Mouse (Mus musculus): ENCODE measurements around the gene Sbf2.
"Not testable (repeated sequence)": the region's sequence is repeated elsewhere in the genome, so short reads cannot be mapped to it uniquely, and the experiment has no call there.

The Sbf2 gene

DNA sequence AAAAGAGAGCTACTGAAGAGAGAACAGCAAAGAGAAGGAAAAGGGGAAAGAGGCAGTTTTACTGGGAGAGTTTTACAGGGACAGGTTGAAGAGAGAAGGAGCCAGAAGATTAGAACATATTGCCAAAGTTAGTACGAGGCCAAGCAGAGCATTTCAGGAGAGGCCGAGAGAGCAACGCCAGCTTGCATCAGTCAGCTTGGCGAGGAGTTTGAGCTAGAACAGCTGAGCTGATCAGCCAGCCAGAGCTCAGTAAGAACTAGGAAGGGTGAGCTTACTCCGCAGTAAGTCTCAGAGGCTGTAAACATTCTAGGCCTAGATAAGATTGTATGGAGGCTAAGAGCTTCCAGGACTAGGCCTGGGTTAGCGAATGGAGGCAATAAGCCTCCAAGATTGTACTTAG, 222.1 kb downstream of the Sbf2 start:
- DNase-seq (ENCODE audit: low spot score in 2 of 2) = no peak

- no peak for DNase-seq (ENCODE audit: low spot score in 2 of 2)
Observed at GRCm38 (mm10) chr7:110391632-110392031, 223.1 kb downstream of the Sbf2 start.

GRCm38 (mm10) chr7:110388889-110389288, 225.8 kb downstream of the Sbf2 start:
- DNase-seq (ENCODE audit: low spot score in 2 of 2) = not testable (repeated sequence)

DNA sequence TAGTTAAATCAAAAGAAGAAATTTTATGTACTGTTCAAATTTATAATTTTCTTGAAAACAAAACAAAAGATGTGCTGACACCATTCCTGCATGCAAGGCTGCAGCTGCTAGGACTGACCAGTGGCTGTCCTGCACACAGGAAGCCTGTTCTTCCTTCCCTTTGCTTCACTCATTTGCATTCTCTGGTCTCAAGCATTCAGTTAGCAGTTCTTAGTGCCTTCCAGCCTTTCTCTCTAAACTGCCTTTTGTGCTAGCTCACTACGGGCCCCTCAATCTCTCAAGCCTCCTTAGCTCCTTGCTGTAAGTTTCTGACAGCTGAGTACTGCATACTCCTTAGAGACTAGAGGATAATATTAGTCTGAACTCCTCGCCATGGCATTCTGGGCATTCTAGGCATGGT, 227.2 kb downstream of the Sbf2 start:
- DNase-seq (ENCODE audit: low spot score in 2 of 2) = no peak

- DNase-seq (ENCODE audit: low spot score in 2 of 2) = no peak
Observed at GRCm38 (mm10) chr7:110385482-110385881, 229.2 kb downstream of the Sbf2 start.

DNA sequence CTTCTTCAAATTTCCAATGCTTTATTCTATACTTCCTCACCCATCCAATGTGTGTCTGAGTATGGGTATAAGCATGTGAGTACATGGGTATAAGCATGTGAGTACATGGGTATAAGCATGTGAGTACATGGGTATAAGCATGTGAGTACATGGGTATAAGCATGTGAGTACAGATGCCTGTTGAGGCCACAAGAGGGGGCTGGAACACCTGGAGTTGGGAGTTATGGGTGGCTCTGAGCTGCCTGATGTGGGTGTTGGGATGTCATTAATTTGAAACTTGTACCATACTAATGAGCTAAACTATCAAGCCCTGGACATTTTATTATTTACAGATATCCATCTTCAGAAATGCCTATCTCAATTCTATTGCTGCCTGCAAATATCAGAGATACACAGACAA, 230.4 kb downstream of the Sbf2 start:
- DNase-seq (ENCODE audit: low spot score in 2 of 2) = no peak

DNA sequence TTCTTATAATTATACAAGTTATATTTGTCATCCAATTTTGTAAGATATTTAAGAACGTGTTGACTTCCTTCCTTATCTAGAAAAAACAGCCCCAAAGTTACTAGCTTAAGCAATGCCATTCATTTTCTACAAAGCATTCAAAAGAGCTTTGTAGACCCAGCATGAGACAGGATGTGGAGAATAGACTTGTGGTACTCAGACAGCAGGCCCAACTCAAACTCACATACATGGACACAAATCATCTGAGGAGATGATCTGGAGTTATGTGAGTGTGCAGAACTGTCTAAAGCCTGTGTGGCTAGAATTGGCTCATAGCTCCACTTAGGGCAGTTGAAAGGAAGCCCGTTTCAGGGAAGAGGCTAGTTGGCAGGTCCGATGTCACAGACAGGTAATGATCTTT, 233.1 kb downstream of the Sbf2 start:
- DNase-seq (ENCODE audit: low spot score in 2 of 2) = no peak

DNA sequence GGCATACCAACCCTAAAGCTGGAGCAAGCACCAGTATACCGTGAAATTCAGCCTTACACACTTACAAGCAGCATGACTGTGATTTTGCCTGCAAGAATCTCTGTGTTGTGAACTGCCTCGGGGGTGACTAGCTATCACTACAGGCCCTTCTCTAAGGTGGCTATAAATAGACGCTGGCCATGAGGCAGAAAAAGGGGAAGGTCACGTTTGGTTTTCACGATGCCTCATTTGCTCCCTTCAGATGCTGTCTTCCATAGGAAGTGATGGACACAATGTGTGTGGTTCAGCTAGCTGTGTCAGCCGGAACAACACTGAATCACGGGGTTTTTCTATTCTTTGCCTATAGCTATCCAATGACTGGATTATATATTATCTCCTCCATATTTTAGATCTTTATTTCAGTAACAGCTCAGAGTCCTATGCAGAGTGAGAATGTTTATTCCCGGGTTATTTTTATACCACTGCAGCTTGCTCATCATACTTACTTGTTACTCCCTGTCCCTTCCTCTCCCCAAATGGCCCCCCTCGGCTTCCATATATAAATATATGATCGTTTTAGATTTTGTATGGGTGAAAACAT, 235.3 kb downstream of the Sbf2 start:
- no peak for DNase-seq (ENCODE audit: low spot score in 2 of 2)

DNA sequence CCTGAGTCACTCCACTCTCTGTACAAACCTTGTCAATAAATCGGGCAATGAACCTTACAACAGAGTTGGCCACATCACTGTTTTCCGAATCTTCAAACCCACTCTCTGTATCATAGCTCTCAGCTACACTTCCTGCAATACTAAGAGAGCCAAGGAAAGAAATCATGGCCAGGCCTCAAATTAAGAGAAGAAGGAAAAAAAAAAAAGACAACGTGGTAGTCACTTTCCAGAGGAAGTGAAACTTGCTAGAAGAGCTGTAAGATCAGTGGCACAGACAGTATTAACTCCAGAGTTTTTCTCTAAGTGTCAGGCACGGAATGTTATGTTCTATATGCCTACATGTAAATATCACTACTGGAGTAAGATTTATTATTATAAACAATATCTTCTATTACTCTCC, 242.2 kb downstream of the Sbf2 start:
- no peak for DNase-seq (ENCODE audit: low spot score in 2 of 2)

DNA sequence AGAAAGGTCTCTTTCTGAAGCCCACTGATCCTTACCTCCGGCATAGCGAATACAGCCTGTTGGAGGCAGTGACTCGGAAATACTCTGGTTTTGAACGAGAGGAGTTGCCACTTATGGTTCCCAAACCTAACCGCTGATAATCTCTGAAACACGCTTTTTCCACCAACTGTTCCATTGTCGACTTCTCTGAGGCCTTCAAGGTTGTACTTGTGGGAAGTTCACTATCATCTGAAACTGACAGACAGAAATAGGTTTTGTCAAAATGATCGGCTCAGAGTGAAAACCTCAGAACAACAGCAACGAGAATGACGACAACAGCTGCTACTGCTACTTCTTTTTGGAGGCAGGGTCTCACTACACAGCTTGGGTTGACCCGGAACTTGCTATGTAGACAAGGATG, 252.7 kb downstream of the Sbf2 start:
- DNase-seq (ENCODE audit: low spot score in 2 of 2) = no peak

DNA sequence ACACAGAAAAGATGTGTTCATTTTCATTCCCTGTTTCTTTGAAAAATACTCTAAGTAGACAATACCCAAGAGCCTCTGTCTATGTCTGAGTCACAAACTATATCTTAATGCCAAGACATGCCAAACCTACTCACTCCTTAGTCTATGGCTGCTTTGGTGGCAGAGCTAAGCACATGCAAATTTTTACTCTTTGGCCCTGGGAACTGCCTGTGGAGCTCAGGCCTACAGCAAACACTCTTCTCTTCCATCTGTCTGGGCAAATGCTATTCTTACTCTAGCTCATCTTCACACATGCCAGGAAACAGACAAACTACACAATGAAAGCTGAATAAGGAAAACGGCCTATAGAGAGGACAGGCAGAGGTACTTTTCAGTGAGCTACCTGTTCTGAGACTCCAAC, 253.2 kb downstream of the Sbf2 start:
- DNase-seq (ENCODE audit: low spot score in 2 of 2) = no peak

- DNase-seq (ENCODE audit: low spot score in 2 of 2) = no peak
Observed at GRCm38 (mm10) chr7:110359391-110359790, 255.3 kb downstream of the Sbf2 start.

- no peak for DNase-seq (ENCODE audit: low spot score in 2 of 2)
Observed at GRCm38 (mm10) chr7:110353971-110354370, 260.8 kb downstream of the Sbf2 start.

DNA sequence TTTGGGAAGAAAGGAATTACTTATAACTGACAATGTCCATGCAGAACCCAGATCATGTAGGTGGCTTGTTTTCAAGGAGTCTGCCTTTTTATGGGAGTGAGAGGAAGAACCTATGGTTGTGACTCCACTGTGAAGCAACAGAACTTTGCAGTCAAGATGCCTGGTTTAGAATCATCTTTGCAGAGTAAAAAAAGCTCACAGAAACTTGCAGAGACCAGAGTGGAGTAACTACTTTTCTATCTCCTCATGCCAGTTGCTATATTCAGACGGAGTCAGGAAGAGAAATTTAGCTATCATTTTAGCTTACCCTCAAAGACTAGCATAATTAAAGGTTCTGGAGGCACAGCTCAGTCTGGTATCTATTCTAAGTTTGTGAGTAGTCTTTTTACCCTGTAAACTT, 267.5 kb downstream of the Sbf2 start:
- no peak for DNase-seq (ENCODE audit: low spot score in 2 of 2)

DNA sequence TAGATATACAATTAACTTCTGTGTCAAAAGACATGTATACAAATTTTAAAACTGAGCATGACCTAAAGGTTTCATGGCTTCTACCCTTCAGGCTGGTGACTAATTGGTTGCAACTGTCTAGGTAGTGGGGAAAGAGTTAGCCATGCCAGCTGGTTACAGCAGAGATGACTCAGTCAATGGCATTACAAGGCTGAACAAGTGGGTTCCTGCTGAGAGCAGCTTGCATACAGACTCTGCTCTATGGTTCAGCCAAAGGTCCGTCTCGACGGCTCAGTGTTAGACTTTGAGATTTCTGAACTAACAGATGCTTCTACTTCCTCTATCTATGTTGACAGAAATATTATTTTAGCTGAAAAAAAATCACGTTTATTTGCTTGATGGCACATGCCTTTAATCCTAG, 277.1 kb downstream of the Sbf2 start:
- no peak for DNase-seq (ENCODE audit: low spot score in 2 of 2)

DNA sequence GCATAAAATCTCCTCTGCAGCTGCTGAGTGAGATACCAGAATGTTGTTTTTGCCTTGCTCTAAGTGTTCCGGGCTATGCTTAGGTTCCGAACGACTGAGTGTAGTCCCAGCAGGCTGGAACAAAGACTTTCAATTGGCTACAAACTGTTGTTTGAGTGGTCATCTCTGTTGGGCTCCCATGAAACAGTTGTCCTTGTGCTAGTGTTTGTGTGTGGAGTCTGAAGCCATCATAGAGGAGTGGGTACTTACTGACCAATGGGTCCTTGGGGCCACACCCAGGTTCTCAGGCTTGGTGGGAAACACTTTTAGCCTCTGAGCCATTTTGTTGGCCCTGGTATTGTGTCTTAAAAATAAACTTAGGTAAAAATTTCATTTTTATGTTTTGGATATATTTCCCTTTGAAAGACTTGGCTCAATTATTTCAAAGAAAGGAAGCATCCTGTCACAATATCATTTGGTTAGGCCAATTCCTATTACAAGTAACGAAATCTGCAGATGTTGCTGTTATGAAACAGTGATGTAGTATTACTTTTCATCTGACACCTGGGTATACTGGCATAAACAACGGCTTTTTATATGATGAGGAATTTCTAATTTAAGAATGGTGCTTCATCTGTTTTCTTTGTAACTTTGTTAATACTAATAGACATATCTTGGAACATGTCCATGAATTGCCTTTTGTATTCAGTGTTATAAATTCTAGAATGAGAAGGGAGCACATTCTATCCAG, 289.2 kb downstream of the Sbf2 start:
- DNase-seq (ENCODE audit: low spot score in 2 of 2) = no peak

GRCm38 (mm10) chr7:110324852-110325251, 289.9 kb downstream of the Sbf2 start:
- DNase-seq (ENCODE audit: low spot score in 2 of 2) = no peak

DNA sequence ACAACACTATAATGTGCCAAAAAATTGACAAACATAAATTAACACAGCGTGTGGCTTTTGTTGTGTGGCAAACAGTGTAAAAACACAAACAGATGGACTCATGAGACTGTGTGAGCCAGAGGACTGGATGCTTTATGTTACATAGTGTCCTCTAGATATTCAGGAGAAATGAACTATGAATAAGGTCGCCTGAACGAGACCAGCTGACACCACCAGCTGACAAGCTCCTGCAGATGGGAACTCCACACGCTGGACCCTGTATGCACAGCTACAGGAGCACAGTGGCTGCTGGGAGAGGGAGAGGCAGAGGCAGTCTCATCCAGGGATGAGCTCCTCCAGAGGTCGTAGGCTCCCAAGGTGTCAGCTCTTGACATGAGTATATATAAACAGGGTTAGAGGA, 293.6 kb downstream of the Sbf2 start:
- no peak for DNase-seq (ENCODE audit: low spot score in 2 of 2)

- DNase-seq (ENCODE audit: low spot score in 2 of 2) = no peak
Observed at GRCm38 (mm10) chr7:110318971-110319519, 295.7 kb downstream of the Sbf2 start.

DNA sequence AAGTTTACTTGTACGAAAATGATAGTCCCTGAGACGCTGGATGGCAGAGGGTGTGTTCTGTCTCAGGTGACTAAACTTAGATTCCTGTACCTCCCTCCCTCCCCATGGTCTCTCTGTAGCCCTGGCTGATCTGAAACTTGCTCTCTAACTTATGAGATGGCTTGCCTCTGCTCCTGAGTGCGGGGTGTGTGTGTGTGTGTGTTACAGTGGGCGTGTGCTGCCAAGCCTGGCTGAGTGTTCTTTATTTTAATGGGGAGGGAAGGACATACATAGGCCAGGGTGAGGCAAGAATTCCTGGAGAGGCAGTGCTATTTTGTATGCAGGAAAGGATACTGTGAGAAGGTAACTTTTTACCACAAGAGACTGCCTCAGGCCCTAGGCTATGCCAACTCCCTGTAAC, 297.3 kb downstream of the Sbf2 start:
- no peak for DNase-seq (ENCODE audit: low spot score in 2 of 2)

- DNase-seq (ENCODE audit: low spot score in 2 of 2) = no peak
Observed at GRCm38 (mm10) chr7:110315352-110315751, 299.4 kb downstream of the Sbf2 start.

- DNase-seq (ENCODE audit: low spot score in 2 of 2) = no peak
Observed at GRCm38 (mm10) chr7:110314401-110314890, 300.3 kb downstream of the Sbf2 start.

DNA sequence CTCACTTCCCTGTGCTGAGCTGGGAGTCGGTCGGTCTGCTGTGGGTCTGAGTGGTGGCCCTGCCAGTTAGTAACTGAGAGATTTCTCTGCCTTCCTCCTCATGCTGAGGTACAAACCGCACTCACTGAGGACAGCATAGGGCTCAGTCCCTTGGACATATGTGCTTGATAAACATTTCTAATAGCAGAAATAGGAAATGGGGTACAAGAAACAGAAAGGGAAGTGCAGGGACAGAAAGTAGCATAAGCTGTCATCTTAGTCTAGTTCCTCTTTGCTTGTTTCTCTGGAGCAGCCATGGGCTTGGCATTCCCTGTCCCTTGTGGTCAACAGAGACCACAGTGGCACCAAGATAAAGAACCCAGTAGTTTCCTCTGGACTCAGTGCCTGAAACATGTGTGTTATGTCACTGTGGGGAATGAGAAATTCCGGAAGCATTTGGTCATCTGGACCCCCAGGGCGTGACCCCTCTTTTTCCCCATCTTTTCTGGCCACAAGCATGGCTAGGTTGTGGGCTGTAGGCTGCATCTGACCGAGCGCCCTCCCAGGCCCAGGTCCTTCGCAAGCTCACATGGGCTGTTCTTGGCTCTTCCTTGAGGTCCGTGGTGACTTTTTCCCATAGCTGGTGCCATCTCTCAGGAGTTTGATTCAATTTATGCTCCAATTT, 301.2 kb downstream of the Sbf2 start:
- no peak for DNase-seq (ENCODE audit: low spot score in 2 of 2)
